Mouse (Mus musculus): ENCODE data around the gene Tshz2. TPM values are rescaled to one million over a fixed set of nuclear protein-coding genes. Genes with fewer than 3 reads are reported as not detected.

Gene Tshz2
- total RNA-seq, 2 experiments from 2014 or later: 26.7 to 41.8 TPM

- DNase-seq (ENCODE audit: extremely low spot score in 1 of 2, low spot score in 1 of 2): no peak
These were observed 354.4 kb downstream of the Tshz2 start for GRCm38 (mm10) chr2:169987186-169987585.

GRCm38 (mm10) chr2:169989186-169989585 lies 356.4 kb downstream of the Tshz2 start:
- DNase-seq (ENCODE audit: extremely low spot score in 1 of 2, low spot score in 1 of 2): no peak

GRCm38 (mm10) chr2:169990991-169991390 lies 358.2 kb downstream of the Tshz2 start:
- no peak for DNase-seq (ENCODE audit: extremely low spot score in 1 of 2, low spot score in 1 of 2)

GRCm38 (mm10) chr2:169995987-169996386 lies 363.2 kb downstream of the Tshz2 start:
- no peak for DNase-seq (ENCODE audit: extremely low spot score in 1 of 2, low spot score in 1 of 2)

GRCm38 (mm10) chr2:169996501-169997237 lies 363.9 kb downstream of the Tshz2 start:
- DNase-seq (ENCODE audit: extremely low spot score in 1 of 2, low spot score in 1 of 2): no peak

- no peak for DNase-seq (ENCODE audit: extremely low spot score in 1 of 2, low spot score in 1 of 2)
These were observed 364.6 kb downstream of the Tshz2 start for GRCm38 (mm10) chr2:169997276-169998049.

- no peak for DNase-seq (ENCODE audit: extremely low spot score in 1 of 2, low spot score in 1 of 2)
These were observed 366.1 kb downstream of the Tshz2 start for GRCm38 (mm10) chr2:169998878-169999337.

GRCm38 (mm10) chr2:170002594-170003504 lies 370.0 kb downstream of the Tshz2 start:
- no peak for DNase-seq (ENCODE audit: extremely low spot score in 1 of 2, low spot score in 1 of 2)

- DNase-seq (ENCODE audit: extremely low spot score in 1 of 2, low spot score in 1 of 2): no peak
These were observed 370.9 kb downstream of the Tshz2 start for GRCm38 (mm10) chr2:170003666-170004065.

GRCm38 (mm10) chr2:170006829-170007228 lies 374.0 kb downstream of the Tshz2 start:
- no peak for DNase-seq (ENCODE audit: extremely low spot score in 1 of 2, low spot score in 1 of 2)

- no peak for DNase-seq (ENCODE audit: extremely low spot score in 1 of 2, low spot score in 1 of 2)
These were observed 374.7 kb downstream of the Tshz2 start for GRCm38 (mm10) chr2:170007426-170007958.

GRCm38 (mm10) chr2:170009729-170010128 lies 376.9 kb downstream of the Tshz2 start:
- DNase-seq (ENCODE audit: extremely low spot score in 1 of 2, low spot score in 1 of 2): no peak

GRCm38 (mm10) chr2:170011858-170012257 lies 379.0 kb downstream of the Tshz2 start:
- DNase-seq (ENCODE audit: extremely low spot score in 1 of 2, low spot score in 1 of 2): no peak

- DNase-seq (ENCODE audit: extremely low spot score in 1 of 2, low spot score in 1 of 2): no peak
These were observed 384.5 kb downstream of the Tshz2 start for GRCm38 (mm10) chr2:170017302-170017701.

- DNase-seq (ENCODE audit: extremely low spot score in 1 of 2, low spot score in 1 of 2): no peak
These were observed 385.1 kb downstream of the Tshz2 start for GRCm38 (mm10) chr2:170017926-170018325.

- DNase-seq (ENCODE audit: extremely low spot score in 1 of 2, low spot score in 1 of 2): no peak
These were observed 390.1 kb downstream of the Tshz2 start for GRCm38 (mm10) chr2:170022953-170023352.

GRCm38 (mm10) chr2:170023741-170024140 lies 390.9 kb downstream of the Tshz2 start:
- DNase-seq (ENCODE audit: extremely low spot score in 1 of 2, low spot score in 1 of 2): no peak

- DNase-seq (ENCODE audit: extremely low spot score in 1 of 2, low spot score in 1 of 2): no peak
These were observed 392.1 kb downstream of the Tshz2 start for GRCm38 (mm10) chr2:170024939-170025338.

- no peak for DNase-seq (ENCODE audit: extremely low spot score in 1 of 2, low spot score in 1 of 2)
These were observed 393.1 kb downstream of the Tshz2 start for GRCm38 (mm10) chr2:170025896-170026295.

- no peak for DNase-seq (ENCODE audit: extremely low spot score in 1 of 2, low spot score in 1 of 2)
These were observed 395.0 kb downstream of the Tshz2 start for GRCm38 (mm10) chr2:170027837-170028236.
